Mouse (Mus musculus) forebrain, embryonic 13.5 days (tissue): ENCODE results near the gene St5. TPM values are rescaled to one million over a fixed set of nuclear protein-coding genes. Genes with fewer than 3 reads are reported as not detected.

ENCODE experiments used
- ATAC-seq: fragments of 200-750 bp; cut with Nextera tagmentation; 2 replicates; pipeline ENCODE4 v1.8.0; 2017
- H3K27ac ChIP-seq: fragments of 300-500 bp; sonication (generic); 2 replicates; pipeline ENCODE4 v1.5.1; 2015; ENCODE audit warnings: inconsistent platforms, mild to moderate bottlenecking, moderate library complexity
- H3K27me3 ChIP-seq: fragments of 300-500 bp; sonication (generic); 2 replicates; pipeline ENCODE4 v1.6.1; 2015; ENCODE audit warnings: mild to moderate bottlenecking, inconsistent platforms
- H3K36me3 ChIP-seq: fragments of 300-500 bp; sonication (generic); 2 replicates; pipeline ENCODE4 v1.6.1; 2015; ENCODE audit warnings: mild to moderate bottlenecking, inconsistent platforms; ENCODE audit not compliant: poor library complexity, severe bottlenecking
- H3K4me1 ChIP-seq: fragments of 300-500 bp; sonication (generic); 2 replicates; pipeline ENCODE4 v1.6.1; 2015; ENCODE audit warnings: inconsistent platforms
- H3K4me2 ChIP-seq: fragments of 300-500 bp; sonication (generic); 2 replicates; pipeline ENCODE4 v1.6.1; 2015; ENCODE audit warnings: inconsistent platforms, mild to moderate bottlenecking, moderate library complexity
- H3K4me3 ChIP-seq: fragments of 300-500 bp; sonication (generic); 2 replicates; pipeline ENCODE4 v1.5.1; 2015; ENCODE audit warnings: mild to moderate bottlenecking, inconsistent platforms
- H3K9ac ChIP-seq: fragments of 300-500 bp; sonication (generic); 2 replicates; pipeline ENCODE4 v1.6.1; 2015; ENCODE audit warnings: mild to moderate bottlenecking, inconsistent platforms
- H3K9me3 ChIP-seq: fragments of 300-500 bp; sonication (generic); replicated peaks from 2 replicates; pipeline ENCODE4 v1.6.1; 2016; ENCODE audit warnings: inconsistent platforms
- WGBS: fragments of 180-500 bp; shearing (Covaris S2); methylation state at CpG from one replicate; pipeline ENCODE4 v1.1.7; 2015; 5-methylcytosine and 5-hydroxymethylcytosine counted together
- polyA plus RNA-seq: library from polyadenylated mRNA; unstranded; fragments of >200 nt; fragmentation: Nextera tagmentation; extraction: Ambion mirVana; gene quantifications from 2 replicates; pipeline ENCODE4 v1.2.1, GENCODE M21; 2015

Gene St5
- polyA plus RNA-seq, 1 experiment from 2014 or later: 12.0 TPM

DNA sequence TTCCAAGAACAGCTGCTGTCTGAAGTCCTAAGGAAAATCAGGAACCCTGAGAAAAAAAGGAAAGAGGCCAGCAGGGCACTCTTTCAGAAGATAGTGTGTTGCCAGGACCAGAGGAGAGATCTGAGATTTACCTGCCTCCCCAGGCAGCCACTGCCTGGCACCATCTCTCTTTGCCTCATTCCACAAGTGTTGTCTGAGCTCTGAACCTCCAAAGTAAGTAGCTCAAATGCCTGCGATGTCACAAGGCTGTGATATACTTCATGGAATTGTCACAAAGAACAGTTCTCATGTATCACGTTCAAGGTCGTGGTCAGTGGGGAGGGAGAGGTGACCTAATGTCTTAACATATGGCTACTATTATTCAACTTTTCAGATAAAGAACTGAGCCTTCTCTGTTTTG lies 186.9 kb downstream of the St5 start:
- Histone ChIP-seq H3K27me3 (no peaks in the 10 kb centered on the region), H3K36me3 (peaks cover 10% of the 10 kb centered on the region), H3K9me3 (no peaks in the 10 kb centered on the region), H3K4me3 (no peak overlapping the region), H3K4me2 (no peak overlapping the region), H3K9ac (no peak overlapping the region), H3K27ac (no peak overlapping the region), H3K4me1 (peaks cover 27% of the 10 kb centered on the region)
- 90% methylated on average over 3 of the region's 3 CpGs for WGBS
- no peak for ATAC-seq

DNA sequence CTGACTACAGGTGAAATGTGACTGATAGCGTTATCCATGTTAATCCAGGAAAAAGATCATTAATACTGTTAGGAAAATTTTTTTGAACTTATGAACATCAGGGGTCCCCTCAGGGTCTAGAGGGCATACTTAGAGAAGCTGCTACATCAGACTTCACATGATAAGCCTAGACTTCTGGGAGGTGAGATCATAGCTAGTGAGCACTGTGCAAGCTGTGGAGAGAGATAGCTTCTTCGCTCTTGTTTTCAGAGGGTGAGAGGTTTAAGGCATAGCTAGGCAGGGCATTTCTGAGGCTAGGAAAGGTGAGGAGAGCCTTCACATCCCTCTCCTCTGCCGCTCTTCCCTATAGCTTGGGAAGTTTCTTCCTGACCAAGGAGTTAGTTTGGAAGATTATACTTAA lies 191.6 kb downstream of the St5 start:
- H3K4me2 ChIP-seq: no peak overlapping the region
- H3K36me3 ChIP-seq: no peaks in the 10 kb centered on the region
- no peak overlapping the region for H3K9ac ChIP-seq
- H3K9me3 ChIP-seq: no peaks in the 10 kb centered on the region
- H3K4me3 ChIP-seq: no peak overlapping the region
- no peak for ATAC-seq
- H3K27ac ChIP-seq: no peak overlapping the region
- H3K4me1 ChIP-seq: peaks cover 11% of the 10 kb centered on the region
- no peaks in the 10 kb centered on the region for H3K27me3 ChIP-seq
- 91% methylated on average over 3 of the region's 3 CpGs for WGBS

DNA sequence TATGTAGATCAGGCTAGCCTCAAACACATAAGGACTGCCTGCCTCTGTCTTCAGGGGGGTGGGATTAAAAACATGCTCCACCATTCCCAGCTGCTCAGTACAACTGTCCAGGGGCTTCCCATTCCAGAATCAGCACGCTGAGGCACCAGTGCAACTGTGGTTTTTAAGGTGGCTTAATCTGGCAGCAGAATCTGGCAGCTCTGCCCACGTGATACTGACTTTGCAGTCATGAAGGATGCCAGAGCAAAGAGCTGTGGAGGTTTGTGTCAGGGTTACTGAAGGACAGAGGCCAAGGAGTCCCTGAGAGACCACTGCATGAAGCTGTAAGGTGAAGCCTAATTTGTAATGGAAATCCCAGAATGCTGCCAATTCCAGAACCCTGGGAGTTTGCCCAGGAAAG lies 192.6 kb downstream of the St5 start:
- 74% methylated on average over 2 of the region's 2 CpGs for WGBS
- H3K4me1 ChIP-seq: peaks cover 14% of the 10 kb centered on the region
- H3K4me2 ChIP-seq: no peak overlapping the region
- no peaks in the 10 kb centered on the region for H3K27me3 ChIP-seq
- no peaks in the 10 kb centered on the region for H3K9me3 ChIP-seq
- no peak overlapping the region for H3K9ac ChIP-seq
- H3K4me3 ChIP-seq: no peak overlapping the region
- no peak overlapping the region for H3K27ac ChIP-seq
- H3K36me3 ChIP-seq: no peaks in the 10 kb centered on the region
- no peak for ATAC-seq

- no peaks in the 10 kb centered on the region for H3K36me3 ChIP-seq
- peak within 1 kb of the TSS; percentile 31; the same call in 1 of the 2 replicates for H3K27ac ChIP-seq
- 0 out of 2 replicates have a peak within 1 kb of the TSS, but pooled peaks have one; percentile 21 for H3K9ac ChIP-seq
- peak within 1 kb of the TSS; percentile 11 for H3K4me2 ChIP-seq
- no peaks in the 10 kb centered on the region for H3K27me3 ChIP-seq
- no peaks in the 10 kb centered on the region for H3K9me3 ChIP-seq
- H3K4me3 ChIP-seq: no peak within 1 kb of the TSS
- H3K4me1 ChIP-seq: peaks cover 14% of the 10 kb centered on the region
- no peak for ATAC-seq
- WGBS: 81% methylated on average over 4 of the region's 4 CpGs
Observed at GRCm38 (mm10) chr7:109508034-109508433, 195.4 kb downstream of the St5 start, which contains the start of gene Trim66. Trim66 (minus strand) TSS chr7:109508134.

DNA sequence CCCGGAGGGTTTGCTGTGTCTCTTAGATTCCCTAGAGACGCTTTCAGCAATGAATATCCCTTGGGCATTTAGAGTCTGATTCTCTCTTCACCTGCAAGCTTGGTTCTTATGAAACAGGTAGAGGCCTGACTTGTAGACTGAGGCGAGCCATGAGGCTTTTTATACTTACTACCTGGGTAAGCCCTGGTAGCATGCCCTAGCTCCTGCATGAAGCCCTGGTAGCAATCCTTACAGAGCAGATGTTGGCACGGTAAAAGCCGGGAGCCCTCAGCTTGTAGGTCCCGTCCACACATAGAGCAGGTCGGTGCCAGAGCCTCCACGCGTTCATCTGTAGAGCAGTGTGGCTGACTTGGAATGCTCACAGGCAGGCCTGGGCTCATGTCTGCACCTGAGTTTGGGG lies 195.8 kb downstream of the St5 start:
- WGBS: 36% methylated on average over 9 of the region's 9 CpGs
- no peaks in the 10 kb centered on the region for H3K9me3 ChIP-seq
- H3K4me2 ChIP-seq: peak overlapping the region; percentile 11; the same call in 1 of the 2 replicates
- no peak overlapping the region for H3K4me3 ChIP-seq
- 0 out of 2 replicates have a peak, but pooled peaks have one; percentile 24 for ATAC-seq
- no peak overlapping the region for H3K9ac ChIP-seq
- no peaks in the 10 kb centered on the region for H3K36me3 ChIP-seq
- peak overlapping the region; percentile 31; the same call in 1 of the 2 replicates for H3K27ac ChIP-seq
- peaks cover 14% of the 10 kb centered on the region for H3K4me1 ChIP-seq
- H3K27me3 ChIP-seq: no peaks in the 10 kb centered on the region

DNA sequence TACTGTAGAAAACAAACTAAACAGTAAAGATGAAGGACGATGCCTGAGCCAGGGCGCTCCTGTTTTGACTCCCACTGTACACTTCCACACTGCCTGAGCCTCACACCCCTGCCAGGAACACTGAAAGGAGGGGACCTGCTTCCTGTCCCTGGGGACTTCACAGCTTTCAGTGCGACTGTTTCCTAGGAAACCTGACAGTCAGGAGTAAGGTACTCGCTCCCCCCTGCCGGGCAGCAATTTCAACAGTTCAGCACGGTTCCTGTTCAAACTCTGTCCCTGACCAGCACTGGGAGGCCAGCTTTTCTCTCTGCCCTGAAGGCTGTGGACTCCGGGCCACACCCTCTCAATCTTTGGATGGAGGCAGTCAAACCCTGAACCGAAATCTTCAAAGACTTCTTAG lies 196.3 kb downstream of the St5 start:
- H3K4me3 ChIP-seq: no peak overlapping the region

DNA sequence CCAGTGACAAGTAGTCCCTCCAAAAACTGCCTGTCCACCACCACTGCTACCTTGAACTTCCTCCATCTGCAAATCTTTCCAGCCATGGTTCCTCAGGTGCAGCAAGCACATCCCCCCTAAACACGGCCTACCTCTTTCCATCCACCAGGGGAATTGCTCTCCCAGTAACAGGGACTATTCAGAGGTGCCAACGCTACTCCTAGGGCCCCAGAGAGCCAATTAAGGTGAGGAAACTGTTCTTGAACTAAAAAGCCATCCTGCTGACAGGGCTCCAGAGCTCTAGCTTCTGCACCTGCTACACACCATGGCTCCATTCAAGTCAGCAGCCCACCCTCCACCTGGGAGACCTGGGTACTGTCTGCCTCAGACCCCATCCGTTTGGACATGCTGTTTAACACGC lies 205.9 kb downstream of the St5 start:
- H3K9me3 ChIP-seq: no peaks in the 10 kb centered on the region
- no peak overlapping the region for H3K4me3 ChIP-seq
- ATAC-seq: 0 out of 2 replicates have a peak, but pooled peaks have one; percentile 19
- H3K4me1 ChIP-seq: peaks cover 15% of the 10 kb centered on the region
- no peak overlapping the region for H3K27ac ChIP-seq
- peak overlapping the region; percentile 12; the same call in 1 of the 2 replicates for H3K9ac ChIP-seq
- whole genome bisulfite sequencing: 43% methylated on average over 4 of the region's 4 CpGs
- no peak overlapping the region for H3K4me2 ChIP-seq
- H3K27me3 ChIP-seq: peaks cover 7% of the 10 kb centered on the region
- H3K36me3 ChIP-seq: no peaks in the 10 kb centered on the region

More for the DNA sequence above, 196.3 kb downstream of the St5 start:
- Histone ChIP-seq H3K27ac (peak overlapping the region; percentile 31; the same call in 1 of the 2 replicates), H3K4me1 (peaks cover 14% of the 10 kb centered on the region), H3K4me2 (peak overlapping the region; percentile 11), H3K9ac (0 out of 2 replicates have a peak overlapping the region, but pooled peaks have one; percentile 21), H3K9me3 (no peaks in the 10 kb centered on the region), H3K27me3 (no peaks in the 10 kb centered on the region), H3K36me3 (no peaks in the 10 kb centered on the region)
- WGBS: under 1% methylated on average over 8 of the region's 8 CpGs
- ATAC-seq: peak; percentile 75; the same call in 1 of the 2 replicates

GRCm38 (mm10) chr7:109493319-109494316 lies 209.8 kb downstream of the St5 start:
- H3K4me3 ChIP-seq: peak overlapping the region; percentile 30
- H3K4me2 ChIP-seq: peak overlapping the region; percentile 56
- ATAC-seq: peak; percentile 82
- peak overlapping the region; percentile 56 for H3K9ac ChIP-seq
- H3K9me3 ChIP-seq: no peaks in the 10 kb centered on the region
- H3K27me3 ChIP-seq: peaks cover 11% of the 10 kb centered on the region
- no peaks in the 10 kb centered on the region for H3K36me3 ChIP-seq
- no peak overlapping the region for H3K27ac ChIP-seq
- 5% methylated on average over 21 of the region's 21 CpGs for WGBS
- peaks cover 15% of the 10 kb centered on the region for H3K4me1 ChIP-seq

GRCm38 (mm10) chr7:109492616-109493318 lies 210.6 kb downstream of the St5 start:
- H3K27ac ChIP-seq: no peak overlapping the region
- 57% methylated on average over 18 of the region's 18 CpGs for WGBS
- H3K4me3 ChIP-seq: no peak overlapping the region
- H3K4me1 ChIP-seq: peaks cover 15% of the 10 kb centered on the region
- peaks cover 11% of the 10 kb centered on the region for H3K27me3 ChIP-seq
- peak; percentile 23; the same call in 1 of the 2 replicates for ATAC-seq
- peak overlapping the region; percentile 56; the same call in 1 of the 2 replicates for H3K9ac ChIP-seq
- H3K9me3 ChIP-seq: no peaks in the 10 kb centered on the region
- H3K4me2 ChIP-seq: peak overlapping the region; percentile 56
- H3K36me3 ChIP-seq: no peaks in the 10 kb centered on the region

GRCm38 (mm10) chr7:109484221-109484620 lies 219.2 kb downstream of the St5 start:
- Histone ChIP-seq H3K9me3 (no peaks in the 10 kb centered on the region), H3K27me3 (no peaks in the 10 kb centered on the region), H3K9ac (no peak overlapping the region), H3K36me3 (no peaks in the 10 kb centered on the region), H3K4me2 (no peak overlapping the region), H3K4me3 (no peak overlapping the region), H3K4me1 (0 out of 2 replicates have a peak, but pooled peaks cover 5% of the 10 kb centered on the region), H3K27ac (no peak overlapping the region)
- ATAC-seq: no peak
- WGBS: 77% methylated on average over 5 of the region's 5 CpGs

GRCm38 (mm10) chr7:109480765-109481197 lies 222.6 kb downstream of the St5 start:
- H3K4me3 ChIP-seq: no peak overlapping the region
- 0 out of 2 replicates have a peak, but pooled peaks cover 5% of the 10 kb centered on the region for H3K4me1 ChIP-seq
- WGBS: 17% methylated on average over 7 of the region's 7 CpGs
- no peaks in the 10 kb centered on the region for H3K27me3 ChIP-seq
- H3K4me2 ChIP-seq: peak overlapping the region; percentile 31
- no peak for ATAC-seq
- no peak overlapping the region for H3K27ac ChIP-seq
- H3K36me3 ChIP-seq: no peaks in the 10 kb centered on the region
- no peaks in the 10 kb centered on the region for H3K9me3 ChIP-seq
- no peak overlapping the region for H3K9ac ChIP-seq
